Mouse (Mus musculus) intestine, postnatal 0 days (tissue): ENCODE results near the gene Gba. TPM values are rescaled to one million over a fixed set of nuclear protein-coding genes. Genes with fewer than 3 reads are reported as not detected.

ENCODE experiments used
- ATAC-seq: fragments of 200-750 bp; cut with Nextera tagmentation; 2 replicates; pipeline ENCODE4 v1.8.0; 2017; ENCODE audit warnings: mild to moderate bottlenecking, moderate TSS enrichment, moderate library complexity
- H3K27ac ChIP-seq: fragments of 300-500 bp; sonication (generic); 2 replicates; pipeline ENCODE4 v1.5.1; 2014; ENCODE audit warnings: mild to moderate bottlenecking, low read depth, low read length, moderate library complexity
- H3K27me3 ChIP-seq: fragments of 300-500 bp; sonication (generic); replicated peaks from 2 replicates; pipeline ENCODE4 v1.6.1; 2014; ENCODE audit warnings: low read length, mixed read lengths; ENCODE audit not compliant: control insufficient read depth, insufficient read depth
- H3K36me3 ChIP-seq: fragments of 300-500 bp; sonication (generic); 2 replicates; pipeline ENCODE4 v1.6.1; 2014; ENCODE audit warnings: mild to moderate bottlenecking, moderate library complexity; ENCODE audit not compliant: control insufficient read depth, insufficient read depth
- H3K4me1 ChIP-seq: fragments of 300-500 bp; sonication (generic); replicated peaks from 2 replicates; pipeline ENCODE4 v1.6.1; 2014; ENCODE audit warnings: antibody characterized with exemption, low read length, mixed read lengths; ENCODE audit not compliant: control insufficient read depth, insufficient read depth
- H3K4me2 ChIP-seq: fragments of 300-500 bp; sonication (generic); replicated peaks from 2 replicates; pipeline ENCODE4 v1.6.1; 2014; ENCODE audit warnings: low read depth, mild to moderate bottlenecking, moderate library complexity
- H3K4me3 ChIP-seq: fragments of 300-500 bp; sonication (generic); 2 replicates; pipeline ENCODE4 v1.5.1; 2014; ENCODE audit warnings: low read depth, low read length
- H3K9ac ChIP-seq: fragments of 300-500 bp; sonication (generic); 2 replicates; pipeline ENCODE4 v1.6.1; 2014; ENCODE audit warnings: mild to moderate bottlenecking, low read depth, low read length
- H3K9me3 ChIP-seq: fragments of 300-500 bp; sonication (generic); 2 replicates; pipeline ENCODE4 v1.6.1; 2016; ENCODE audit warnings: mixed run types; ENCODE audit not compliant: control insufficient read depth
- CTCF ChIP-seq: sonication (generic); IDR thresholded peaks from 2 replicates; pipeline ENCODE4 v1.5.1; 2016; ENCODE audit warnings: low read depth, mild to moderate bottlenecking, control low read depth, antibody characterized with exemption, moderate library complexity
- WGBS: fragments of 180-500 bp; shearing (Covaris S2); extraction: QIAGEN DNeasy Blood & Tissue Kit; methylation state at CpG from one replicate; pipeline ENCODE4 v1.1.7; 2014; 5-methylcytosine and 5-hydroxymethylcytosine counted together
- polyA plus RNA-seq: library from polyadenylated mRNA; unstranded; fragments of >200 nt; fragmentation: Nextera tagmentation; extraction: Ambion mirVana; gene quantifications from 2 replicates; pipeline ENCODE4 v1.2.1, GENCODE M21; 2015

Gba gene
- polyA plus RNA-seq, 1 experiment from 2014 or later = 140 TPM

GRCm38 (mm10) chr3:89199839-89200238, 2.9 kb upstream of the Gba start:
- no peaks in the 10 kb centered on the region; the same call in 1 of the 2 replicates for H3K4me1 ChIP-seq
- no peak for TF ChIP-seq CTCF
- H3K4me2 ChIP-seq = no peak overlapping the region
- no peak overlapping the region for H3K27ac ChIP-seq
- no peak for ATAC-seq
- H3K9me3 ChIP-seq = no peaks in the 10 kb centered on the region
- 80% methylated on average over 3 of the region's 3 CpGs for WGBS
- no peaks in the 10 kb centered on the region for H3K27me3 ChIP-seq
- H3K9ac ChIP-seq = no peak overlapping the region
- H3K36me3 ChIP-seq = peaks cover 9% of the 10 kb centered on the region; the same call in 1 of the 2 replicates
- no peak overlapping the region for H3K4me3 ChIP-seq

- H3K27me3 ChIP-seq = no peaks in the 10 kb centered on the region
- 36% methylated on average over 5 of the region's 5 CpGs for WGBS
- no peaks in the 10 kb centered on the region for H3K9me3 ChIP-seq
- peak overlapping the region; percentile 76 for H3K9ac ChIP-seq
- no peak for TF ChIP-seq CTCF
- ATAC-seq = peak; percentile 7; the same call in 1 of the 2 replicates
- peak overlapping the region; percentile 16; the same call in 1 of the 2 replicates for H3K27ac ChIP-seq
- H3K4me2 ChIP-seq = peak overlapping the region; percentile 72
- peaks cover 39% of the 10 kb centered on the region for H3K36me3 ChIP-seq
- peak overlapping the region; percentile 65 for H3K4me3 ChIP-seq
- H3K4me1 ChIP-seq = no peaks in the 10 kb centered on the region
Observed at GRCm38 (mm10) chr3:89203142-89203514, 400 bp downstream of the Gba start.

- no peak overlapping the region for H3K9ac ChIP-seq
- TF ChIP-seq CTCF = no peak
- no peak overlapping the region for H3K27ac ChIP-seq
- H3K9me3 ChIP-seq = no peaks in the 10 kb centered on the region
- ATAC-seq = no peak
- no peaks in the 10 kb centered on the region for H3K4me1 ChIP-seq
- no peak overlapping the region for H3K4me2 ChIP-seq
- H3K4me3 ChIP-seq = no peak overlapping the region
- 91% methylated on average over 7 of the region's 7 CpGs for WGBS
- H3K36me3 ChIP-seq = peaks cover 66% of the 10 kb centered on the region
- H3K27me3 ChIP-seq = no peaks in the 10 kb centered on the region
Observed at GRCm38 (mm10) chr3:89206079-89206478, 3.4 kb downstream of the Gba start.

- Histone ChIP-seq H3K27me3 (no peaks in the 10 kb centered on the region), H3K27ac (no peak overlapping the region), H3K9ac (no peak overlapping the region), H3K4me1 (no peaks in the 10 kb centered on the region), H3K4me2 (no peak overlapping the region), H3K4me3 (no peak overlapping the region), H3K36me3 (peaks cover 66% of the 10 kb centered on the region), H3K9me3 (no peaks in the 10 kb centered on the region)
- 74% methylated on average over 2 of the region's 2 CpGs for WGBS
- no peak for TF ChIP-seq CTCF
- no peak for ATAC-seq
Observed at GRCm38 (mm10) chr3:89206695-89207094, 4.0 kb downstream of the Gba start.

DNA sequence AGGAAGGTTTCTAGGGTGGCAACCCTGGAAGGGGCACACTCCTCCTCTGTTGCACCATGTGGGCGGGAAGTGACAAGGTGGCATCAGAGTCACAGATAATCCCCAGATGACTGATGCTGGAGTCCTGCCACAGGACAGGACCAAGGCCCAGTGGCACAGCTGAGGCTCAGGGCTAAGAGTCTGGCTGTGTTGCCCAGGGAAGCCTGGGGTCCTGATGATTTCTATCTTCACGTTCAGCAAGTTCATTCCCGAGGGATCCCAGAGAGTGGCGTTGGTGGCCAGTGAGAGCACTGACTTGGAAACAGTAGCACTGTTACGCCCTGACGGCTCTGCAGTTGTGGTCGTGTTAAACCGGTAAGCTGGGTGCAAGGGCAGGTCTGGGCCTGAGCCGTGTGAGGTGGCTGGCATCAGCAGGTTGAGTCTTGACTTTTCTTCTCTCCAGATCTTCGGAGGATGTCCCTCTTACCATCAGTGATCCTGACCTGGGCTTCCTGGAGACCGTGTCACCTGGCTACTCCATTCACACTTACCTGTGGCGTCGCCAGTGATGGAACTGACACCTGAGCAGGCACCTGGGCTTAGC, 5.4 kb downstream of the Gba start:
- no peak overlapping the region for H3K4me3 ChIP-seq
- H3K36me3 ChIP-seq = peaks cover 66% of the 10 kb centered on the region
- WGBS = 91% methylated on average over 13 of the region's 13 CpGs
- no peak overlapping the region for H3K27ac ChIP-seq
- no peak overlapping the region for H3K9ac ChIP-seq
- H3K9me3 ChIP-seq = no peaks in the 10 kb centered on the region
- no peak for ATAC-seq
- H3K4me1 ChIP-seq = peaks cover 8% of the 10 kb centered on the region; the same call in 1 of the 2 replicates
- H3K4me2 ChIP-seq = no peak overlapping the region
- H3K27me3 ChIP-seq = no peaks in the 10 kb centered on the region
- TF ChIP-seq CTCF = no peak

- H3K9me3 ChIP-seq = no peaks in the 10 kb centered on the region
- no peak overlapping the region for H3K27ac ChIP-seq
- H3K27me3 ChIP-seq = no peaks in the 10 kb centered on the region
- peaks cover 8% of the 10 kb centered on the region; the same call in 1 of the 2 replicates for H3K4me1 ChIP-seq
- ATAC-seq = no peak
- no peak overlapping the region for H3K4me2 ChIP-seq
- no peak overlapping the region for H3K4me3 ChIP-seq
- H3K36me3 ChIP-seq = peaks cover 66% of the 10 kb centered on the region
- no peak overlapping the region for H3K9ac ChIP-seq
- WGBS = 83% methylated on average over 6 of the region's 6 CpGs
- no peak for TF ChIP-seq CTCF
Observed at GRCm38 (mm10) chr3:89208736-89209135, 6.0 kb downstream of the Gba start.
